Mouse (Mus musculus) ES-Bruce4 (cell line): ENCODE measurements around the gene Rnf186. TPM values are rescaled to one million over a fixed set of nuclear protein-coding genes. Genes with fewer than 3 reads are reported as not detected.
"Not testable (repeated sequence)": the region's sequence is repeated elsewhere in the genome, so short reads cannot be mapped to it uniquely, and the experiment has no call there.

Source experiments
- H3K27ac ChIP-seq: 2 replicates; pipeline ENCODE4 v1.5.1; 2012; ENCODE audit warnings: low read length, inconsistent platforms; ENCODE audit not compliant: insufficient read depth
- H3K27me3 ChIP-seq: 2 replicates; pipeline ENCODE4 v1.6.1; 2012; ENCODE audit warnings: mild to moderate bottlenecking, low read length, inconsistent platforms; ENCODE audit not compliant: control insufficient read depth, poor library complexity, insufficient read depth, severe bottlenecking
- H3K36me3 ChIP-seq: 2 replicates; pipeline ENCODE4 v1.6.1; 2012; ENCODE audit warnings: inconsistent platforms, mild to moderate bottlenecking, low read length, moderate library complexity; ENCODE audit not compliant: control insufficient read depth, poor library complexity, insufficient read depth, severe bottlenecking
- H3K4me1 ChIP-seq: one replicate; pipeline ENCODE4 v1.8.1; 2011; ENCODE audit warnings: low read length; ENCODE audit not compliant: control insufficient read depth, insufficient read depth
- H3K4me3 ChIP-seq: 2 replicates; pipeline ENCODE4 v1.5.1; 2011; ENCODE audit warnings: low read depth, mild to moderate bottlenecking, low read length
- H3K9ac ChIP-seq: 2 replicates; pipeline ENCODE4 v1.6.1; 2012; ENCODE audit warnings: low read depth, mild to moderate bottlenecking, inconsistent platforms; ENCODE audit not compliant: poor library complexity, severe bottlenecking
- H3K9me3 ChIP-seq: replicated peaks from 2 replicates; pipeline ENCODE4 v1.6.1; 2012; ENCODE audit warnings: mild to moderate bottlenecking, low read length, inconsistent platforms; ENCODE audit not compliant: control insufficient read depth, poor library complexity, insufficient read depth, severe bottlenecking
- CTCF ChIP-seq: IDR thresholded peaks from one replicate; pipeline ENCODE4 v1.8.1; 2011; ENCODE audit warnings: low read depth, low read length
- EP300 ChIP-seq: IDR thresholded peaks from 2 replicates; pipeline ENCODE4 v1.6.1; 2011; ENCODE audit warnings: low read depth, low read length; ENCODE audit not compliant: insufficient read depth
- POLR2A ChIP-seq: IDR thresholded peaks from one replicate; pipeline ENCODE4 v1.8.1; 2011; ENCODE audit warnings: low read length; ENCODE audit not compliant: insufficient read depth
- polyA plus RNA-seq: library from polyadenylated mRNA; stranded (reverse); fragments of >200 nt; gene quantifications from 2 replicates; pipeline ENCODE4 v1.2.4, GENCODE M21; 2011; ENCODE audit warnings: low read depth; ENCODE audit not compliant: missing spikeins, insufficient read depth, insufficient read length

Gene Rnf186
- polyA plus RNA-seq, 1 experiment, result not detected

GRCm38 (mm10) chr4:138973719-138974115 is 6.8 kb downstream of the Rnf186 start:
- peak overlapping the region; percentile 45; the same call in 1 of the 2 replicates for H3K4me3 ChIP-seq
- TF ChIP-seq EP300 (no peak), CTCF (no peak), POLR2A (no peak)
- no peaks in the 10 kb centered on the region for H3K9me3 ChIP-seq
- no peaks in the 10 kb centered on the region for H3K4me1 ChIP-seq
- H3K27ac ChIP-seq, result no peak overlapping the region
- H3K9ac ChIP-seq, result peak overlapping the region; percentile 79
- H3K36me3 ChIP-seq, result no peaks in the 10 kb centered on the region
- no peaks in the 10 kb centered on the region for H3K27me3 ChIP-seq

- not testable (repeated sequence) for H3K27ac ChIP-seq, H3K27me3 ChIP-seq, H3K4me1 ChIP-seq, H3K9ac ChIP-seq, H3K4me3 ChIP-seq, H3K9me3 ChIP-seq, H3K36me3 ChIP-seq
These were observed 7.6 kb downstream of the Rnf186 start for GRCm38 (mm10) chr4:138974540-138974939.

- H3K9ac ChIP-seq, result no peak overlapping the region
- H3K27ac ChIP-seq, result no peak overlapping the region
- H3K27me3 ChIP-seq, result no peaks in the 10 kb centered on the region
- no peaks in the 10 kb centered on the region for H3K9me3 ChIP-seq
- H3K4me3 ChIP-seq, result no peak overlapping the region
- TF ChIP-seq CTCF (no peak), EP300 (no peak), POLR2A (no peak)
- no peaks in the 10 kb centered on the region for H3K36me3 ChIP-seq
- H3K4me1 ChIP-seq, result no peaks in the 10 kb centered on the region
These were observed 8.3 kb downstream of the Rnf186 start for GRCm38 (mm10) chr4:138975194-138975593.

GRCm38 (mm10) chr4:138976046-138976445 is 9.1 kb downstream of the Rnf186 start:
- Histone ChIP-seq H3K4me3 (no peak overlapping the region), H3K9me3 (no peaks in the 10 kb centered on the region), H3K27me3 (no peaks in the 10 kb centered on the region), H3K4me1 (peaks cover 2% of the 10 kb centered on the region), H3K9ac (no peak overlapping the region), H3K27ac (no peak overlapping the region), H3K36me3 (no peaks in the 10 kb centered on the region)
- no peak for TF ChIP-seq POLR2A
- TF ChIP-seq CTCF, result no peak
- no peak for TF ChIP-seq EP300

- Histone ChIP-seq H3K27ac (no peak overlapping the region), H3K9ac (no peak overlapping the region), H3K4me3 (no peak overlapping the region), H3K4me1 (peaks cover 2% of the 10 kb centered on the region), H3K36me3 (no peaks in the 10 kb centered on the region), H3K27me3 (no peaks in the 10 kb centered on the region), H3K9me3 (no peaks in the 10 kb centered on the region)
- TF ChIP-seq EP300 (no peak), CTCF (no peak), POLR2A (no peak)
These were observed 13.1 kb downstream of the Rnf186 start for GRCm38 (mm10) chr4:138980021-138980420.

GRCm38 (mm10) chr4:138980771-138981420 is 14.0 kb downstream of the Rnf186 start:
- H3K27me3 ChIP-seq, result no peaks in the 10 kb centered on the region
- no peaks in the 10 kb centered on the region for H3K36me3 ChIP-seq
- H3K9me3 ChIP-seq, result no peaks in the 10 kb centered on the region
- peaks cover 2% of the 10 kb centered on the region for H3K4me1 ChIP-seq
- no peak overlapping the region for H3K27ac ChIP-seq
- no peak overlapping the region for H3K9ac ChIP-seq
- H3K4me3 ChIP-seq, result no peak overlapping the region
- TF ChIP-seq EP300 (no peak), POLR2A (no peak), CTCF (no peak)

- Histone ChIP-seq H3K9ac (no peak overlapping the region), H3K27ac (no peak overlapping the region), H3K9me3 (no peaks in the 10 kb centered on the region), H3K36me3 (no peaks in the 10 kb centered on the region), H3K4me1 (peaks cover 2% of the 10 kb centered on the region), H3K27me3 (no peaks in the 10 kb centered on the region), H3K4me3 (no peak overlapping the region)
- TF ChIP-seq CTCF (no peak), EP300 (no peak), POLR2A (no peak)
These were observed 16.5 kb downstream of the Rnf186 start for GRCm38 (mm10) chr4:138983422-138983821.
